Mouse (Mus musculus): ENCODE results near the gene Gm45713.

GRCm38 (mm10) chr7:45135993-45136567 lies at the start of gene Gm45713, which contains the start of gene Flt3l:
- no peak for TF ChIP-seq HCFC1 (IDR thresholded peaks at IDR 0.05; ENCODE audit: borderline replicate concordance, insufficient read depth, low read length)
- no peak for TF ChIP-seq ZNF384 (IDR thresholded peaks at IDR 0.05; ENCODE audit: low read depth, low read length)
- TF ChIP-seq ZC3H11A (IDR thresholded peaks at IDR 0.05; ENCODE audit: borderline replicate concordance, low read depth, low read length), result peak; percentile 42; the same call in 1 of the 2 replicates
- TF ChIP-seq CHD2 (IDR thresholded peaks at IDR 0.05; ENCODE audit: low read depth, low read length), result no peak

All from ES-E14 (cell line).